Mouse (Mus musculus) forebrain, embryonic 14.5 days (tissue): ENCODE measurements around the gene Fam47e. TPM values are rescaled to one million over a fixed set of nuclear protein-coding genes. Genes with fewer than 3 reads are reported as not detected.

Source experiments
- ATAC-seq: fragments of 200-750 bp; cut with Nextera tagmentation; 2 replicates; pipeline ENCODE4 v1.8.0; 2017; ENCODE audit warnings: mild to moderate bottlenecking, moderate library complexity
- DNase-seq: peaks from one replicate; pipeline ENCODE4 v3.0.0-alpha.2; 2015; ENCODE audit warnings: low spot score
- H3K27ac ChIP-seq: fragments of 300-500 bp; sonication (generic); 2 replicates; pipeline ENCODE4 v1.5.1; 2014; ENCODE audit warnings: low read depth, mild to moderate bottlenecking, control low read depth, low read length, moderate library complexity
- H3K27me3 ChIP-seq: fragments of 300-500 bp; sonication (generic); replicated peaks from 2 replicates; pipeline ENCODE4 v1.6.1; 2014; ENCODE audit warnings: low read length, control low read depth, mixed read lengths; ENCODE audit not compliant: control insufficient read depth, insufficient read depth
- H3K36me3 ChIP-seq: fragments of 300-500 bp; sonication (generic); 2 replicates; pipeline ENCODE4 v1.6.1; 2014; ENCODE audit warnings: low read length, control low read depth; ENCODE audit not compliant: control insufficient read depth, insufficient read depth
- H3K4me1 ChIP-seq: fragments of 300-500 bp; sonication (generic); 2 replicates; pipeline ENCODE4 v1.6.1; 2014; ENCODE audit warnings: antibody characterized with exemption, low read length, control low read depth; ENCODE audit not compliant: control insufficient read depth, insufficient read depth
- H3K4me2 ChIP-seq: fragments of 300-500 bp; sonication (generic); 2 replicates; pipeline ENCODE4 v1.6.1; 2014; ENCODE audit warnings: mild to moderate bottlenecking, control low read depth, low read length
- H3K4me3 ChIP-seq: fragments of 300-500 bp; sonication (generic); 2 replicates; pipeline ENCODE4 v1.5.1; 2014; ENCODE audit warnings: low read depth, low read length, control low read depth
- H3K9ac ChIP-seq: fragments of 300-500 bp; sonication (generic); 2 replicates; pipeline ENCODE4 v1.6.1; 2014; ENCODE audit warnings: mild to moderate bottlenecking, low read length, control low read depth, moderate library complexity
- H3K9me3 ChIP-seq: fragments of 300-500 bp; sonication (generic); replicated peaks from 2 replicates; pipeline ENCODE4 v1.6.1; 2016; ENCODE audit warnings: low read length, control low read depth, mixed read lengths; ENCODE audit not compliant: control insufficient read depth
- WGBS: fragments of 180-500 bp; shearing (Covaris S2); extraction: QIAGEN DNeasy Blood & Tissue Kit; methylation state at CpG from one replicate; pipeline ENCODE4 v1.1.7; 2014; 5-methylcytosine and 5-hydroxymethylcytosine counted together
- polyA plus RNA-seq: library from polyadenylated mRNA; unstranded; fragments of >200 nt; fragmentation: Nextera tagmentation; extraction: Ambion mirVana; gene quantifications from 2 replicates; pipeline ENCODE4 v1.2.1, GENCODE M21; 2014

The Fam47e gene
- polyA plus RNA-seq, 1 experiment from 2014 or later = 0.66 TPM

DNA sequence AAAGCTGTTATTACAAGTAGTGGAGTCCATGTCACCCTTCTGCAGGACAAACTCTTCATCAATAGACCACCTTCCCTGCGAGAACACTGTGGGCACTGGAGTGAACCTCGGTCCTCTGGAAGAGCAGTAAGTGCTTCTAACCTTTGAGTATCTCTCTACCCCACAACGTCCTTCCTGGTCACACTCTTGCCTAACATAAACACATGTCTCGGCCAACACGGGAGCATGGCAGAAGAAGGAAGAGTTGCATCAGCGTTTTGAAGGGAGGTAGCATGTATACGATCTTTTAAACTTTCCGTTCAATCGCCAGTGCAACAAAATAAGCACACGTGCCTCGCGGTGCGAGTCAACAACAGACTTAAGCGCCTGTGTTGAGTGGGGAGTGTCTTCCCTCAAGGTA lies 24.7 kb downstream of the Fam47e start:
- no peaks in the 10 kb centered on the region for H3K36me3 ChIP-seq
- no peak for ATAC-seq
- H3K9me3 ChIP-seq = no peaks in the 10 kb centered on the region
- WGBS = 91% methylated on average over 14 of the region's 14 CpGs
- no peak overlapping the region for H3K4me3 ChIP-seq
- H3K27ac ChIP-seq = no peak overlapping the region
- no peak overlapping the region for H3K9ac ChIP-seq
- DNase-seq = no peak
- no peaks in the 10 kb centered on the region for H3K4me1 ChIP-seq
- H3K4me2 ChIP-seq = no peak overlapping the region
- no peaks in the 10 kb centered on the region for H3K27me3 ChIP-seq

DNA sequence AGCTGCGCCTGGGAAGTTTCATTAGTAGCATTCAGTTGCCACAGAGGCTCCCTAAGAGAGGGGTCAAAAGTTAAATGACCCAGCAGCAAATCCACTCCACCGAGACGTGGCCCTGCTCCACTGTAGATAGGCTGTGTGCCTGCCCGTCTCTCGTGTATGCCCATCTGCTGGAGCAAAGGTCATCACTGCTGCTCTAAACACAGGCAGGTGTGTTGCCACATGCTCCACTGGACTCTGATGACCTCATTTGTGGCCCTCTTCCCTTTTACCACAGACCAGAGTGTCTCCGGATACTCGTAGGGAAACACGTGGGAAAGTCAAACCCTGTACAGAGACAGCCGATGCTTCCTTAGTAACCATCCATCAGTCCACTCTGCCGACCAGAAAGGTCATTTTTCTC lies 31.1 kb downstream of the Fam47e start:
- Histone ChIP-seq H3K27me3 (no peaks in the 10 kb centered on the region), H3K9ac (no peak overlapping the region), H3K4me1 (no peaks in the 10 kb centered on the region), H3K27ac (no peak overlapping the region), H3K4me3 (no peak overlapping the region), H3K9me3 (no peaks in the 10 kb centered on the region), H3K4me2 (no peak overlapping the region), H3K36me3 (no peaks in the 10 kb centered on the region)
- no peak for ATAC-seq
- 81% methylated on average over 10 of the region's 10 CpGs for WGBS
- DNase-seq = no peak

DNA sequence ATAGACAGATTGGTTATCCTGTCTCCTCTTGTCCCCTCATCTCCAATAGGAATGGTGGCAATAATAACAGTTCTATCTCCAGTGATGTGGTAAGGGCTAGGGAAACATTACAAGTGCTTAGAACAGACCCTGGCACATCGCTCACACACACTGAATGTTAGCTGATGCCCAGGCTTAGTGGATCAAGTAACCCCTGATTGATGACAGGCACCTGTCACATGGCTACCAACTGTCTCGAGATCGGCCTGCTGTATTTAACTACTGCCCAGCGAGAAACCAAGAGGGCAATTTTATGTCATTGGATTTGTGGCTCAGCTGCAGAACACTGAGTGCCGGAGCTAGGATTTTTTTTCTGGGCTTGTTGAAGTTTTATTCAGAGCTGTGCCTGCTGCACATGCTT lies 40.2 kb downstream of the Fam47e start:
- Histone ChIP-seq H3K4me1 (no peaks in the 10 kb centered on the region), H3K27ac (no peak overlapping the region), H3K9me3 (no peaks in the 10 kb centered on the region), H3K36me3 (no peaks in the 10 kb centered on the region), H3K27me3 (no peaks in the 10 kb centered on the region), H3K4me2 (no peak overlapping the region), H3K4me3 (no peak overlapping the region), H3K9ac (no peak overlapping the region)
- ATAC-seq (no peak), DNase-seq (no peak)
- WGBS = 82% methylated on average over 5 of the region's 5 CpGs

DNA sequence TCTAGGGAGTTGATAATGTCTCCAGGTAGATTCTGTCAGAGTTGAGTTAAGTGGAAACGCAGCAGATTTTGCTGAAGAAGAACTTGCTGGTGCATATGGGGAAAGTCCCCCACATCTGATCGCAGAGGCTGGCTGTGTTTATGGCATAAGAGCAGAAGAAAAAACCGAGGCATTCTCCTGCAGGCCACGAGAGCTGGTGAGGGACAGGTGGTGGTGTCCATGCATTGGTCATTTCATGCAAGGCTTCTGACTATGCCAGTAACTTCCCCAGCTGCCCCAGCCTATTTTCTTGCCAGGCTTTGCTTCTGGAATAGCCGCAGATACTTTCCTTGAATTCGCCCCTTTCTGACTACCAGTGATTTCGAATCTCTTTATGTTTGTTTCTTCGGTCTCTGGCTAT lies 42.0 kb downstream of the Fam47e start:
- no peak overlapping the region for H3K4me2 ChIP-seq
- no peak overlapping the region for H3K27ac ChIP-seq
- peaks cover 4% of the 10 kb centered on the region for H3K27me3 ChIP-seq
- H3K36me3 ChIP-seq = no peaks in the 10 kb centered on the region
- ATAC-seq = no peak
- H3K9me3 ChIP-seq = no peaks in the 10 kb centered on the region
- no peak overlapping the region for H3K9ac ChIP-seq
- no peak for DNase-seq
- H3K4me3 ChIP-seq = no peak overlapping the region
- H3K4me1 ChIP-seq = no peaks in the 10 kb centered on the region
- 96% methylated on average over 8 of the region's 8 CpGs for WGBS

DNA sequence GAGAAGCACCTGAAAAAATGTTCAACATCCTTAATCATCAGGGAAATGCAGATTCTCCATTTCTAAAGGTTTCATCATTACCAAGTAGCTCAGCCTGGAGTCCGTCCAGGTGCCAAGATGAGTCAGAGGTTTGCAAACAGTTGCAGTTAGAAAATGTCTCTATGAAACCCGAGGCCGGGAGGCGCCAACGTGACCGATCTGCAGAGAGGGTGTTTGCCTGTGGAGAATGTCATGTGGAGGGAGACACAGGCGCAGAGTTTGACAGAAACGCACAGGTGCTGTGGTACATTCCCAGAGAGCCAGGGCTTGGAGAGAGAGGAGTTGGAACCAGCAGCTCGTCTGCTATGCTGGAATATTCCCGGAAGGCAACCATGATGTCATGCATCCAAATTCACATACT lies 44.2 kb downstream of the Fam47e start:
- H3K27me3 ChIP-seq = peaks cover 4% of the 10 kb centered on the region
- no peak overlapping the region for H3K27ac ChIP-seq
- no peaks in the 10 kb centered on the region for H3K4me1 ChIP-seq
- H3K9me3 ChIP-seq = no peaks in the 10 kb centered on the region
- ATAC-seq (no peak), DNase-seq (no peak)
- H3K36me3 ChIP-seq = no peaks in the 10 kb centered on the region
- H3K4me2 ChIP-seq = no peak overlapping the region
- 87% methylated on average over 10 of the region's 10 CpGs for WGBS
- no peak overlapping the region for H3K9ac ChIP-seq
- H3K4me3 ChIP-seq = no peak overlapping the region

DNA sequence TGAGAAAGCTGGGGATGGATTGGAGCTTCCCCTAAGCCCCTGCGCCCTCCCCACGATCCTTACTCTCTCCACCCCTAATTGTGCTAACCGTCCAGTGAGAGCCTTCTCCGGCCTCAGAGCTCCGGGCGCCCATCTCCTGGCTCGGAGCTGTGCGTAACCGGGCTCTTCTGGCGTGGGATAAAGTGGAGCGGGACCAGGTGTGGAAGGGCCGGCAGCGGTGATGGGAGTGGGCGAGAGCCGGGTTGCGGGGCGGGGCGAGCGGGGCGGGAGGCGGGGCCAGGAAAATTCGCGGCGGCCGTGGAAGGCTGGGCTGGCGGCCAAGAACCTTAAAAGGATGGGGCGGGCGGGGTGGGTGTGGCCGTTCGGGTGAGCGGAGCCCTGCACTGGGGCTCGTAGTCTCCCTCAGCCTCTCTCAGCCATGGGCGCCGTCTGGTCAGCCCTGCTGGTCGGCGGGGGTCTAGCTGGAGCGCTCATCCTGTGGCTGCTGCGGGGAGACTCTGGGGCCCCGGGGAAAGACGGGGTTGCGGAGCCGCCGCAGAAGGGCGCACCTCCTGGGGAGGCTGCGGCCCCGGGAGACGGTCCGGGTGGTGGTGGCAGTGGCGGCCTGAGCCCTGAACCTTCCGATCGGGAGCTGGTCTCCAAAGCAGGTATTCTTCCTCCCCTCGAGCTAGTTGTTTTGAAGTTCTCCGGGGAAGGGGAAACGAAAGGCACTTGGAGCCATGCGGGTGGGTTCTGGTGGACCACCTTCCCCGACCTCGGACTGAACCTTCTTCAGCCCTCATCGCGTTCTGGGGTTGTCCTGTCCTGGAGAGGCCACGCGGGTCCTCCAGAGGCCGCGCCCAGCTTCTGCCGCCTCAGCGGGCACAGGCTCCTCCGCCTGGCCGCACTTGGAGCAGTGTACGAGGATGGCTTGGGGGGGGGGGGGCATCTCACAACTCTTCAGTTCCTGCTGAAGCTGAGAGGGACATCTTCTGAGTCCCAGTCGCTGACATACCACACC lies 48.1 kb downstream of the Fam47e start, which contains the start of gene Stbd1:
TSS of gene Stbd1 (plus strand) at position 351 of the 1,000 bp plus-strand sequence.
- Histone ChIP-seq H3K27ac (no peak within 1 kb of the TSS), H3K27me3 (peaks cover 4% of the 10 kb centered on the region), H3K9me3 (no peaks in the 10 kb centered on the region), H3K4me2 (peak within 1 kb of the TSS; percentile 94), H3K36me3 (no peaks in the 10 kb centered on the region), H3K9ac (peak within 1 kb of the TSS; percentile 68), H3K4me3 (peak within 1 kb of the TSS; percentile 68), H3K4me1 (no peaks in the 10 kb centered on the region)
- peak; percentile 93 for ATAC-seq
- peak; percentile 71 for DNase-seq
- WGBS = under 1% methylated on average over 68 of the region's 69 CpGs

DNA sequence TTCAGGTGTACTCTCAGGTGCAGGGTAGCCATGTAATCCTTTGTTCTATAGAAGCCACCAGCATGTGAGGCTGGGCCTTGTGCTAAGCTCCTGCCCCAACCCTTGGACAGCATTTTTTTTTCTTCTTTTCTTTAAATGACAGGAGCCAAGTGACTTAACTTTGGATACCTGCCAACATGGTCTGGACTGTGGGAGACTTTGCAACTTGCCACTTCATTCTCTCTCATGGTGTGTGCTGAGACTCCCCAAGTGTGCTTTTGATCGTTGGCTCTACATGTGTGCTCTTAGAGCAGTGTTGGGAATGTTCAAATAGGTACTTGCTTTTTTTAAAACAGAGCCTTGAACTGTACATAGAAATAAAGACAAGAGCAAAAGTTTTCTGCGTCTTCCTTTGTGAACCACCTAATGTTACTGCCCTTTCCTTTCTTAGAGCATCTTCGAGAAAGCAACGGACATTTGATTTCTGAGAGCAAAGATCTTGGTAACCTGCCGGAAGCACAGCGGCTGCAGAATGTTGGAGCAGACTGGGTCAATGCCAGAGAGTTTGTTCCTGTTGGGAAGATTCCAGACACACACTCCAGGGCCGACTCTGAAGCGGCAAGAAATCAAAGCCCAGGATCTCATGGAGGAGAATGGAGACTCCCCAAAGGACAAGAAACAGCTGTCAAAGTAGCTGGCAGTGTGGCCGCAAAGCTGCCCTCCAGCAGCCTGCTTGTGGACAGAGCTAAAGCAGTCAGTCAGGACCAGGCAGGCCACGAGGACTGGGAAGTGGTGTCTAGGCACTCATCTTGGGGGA lies 49.8 kb downstream of the Fam47e start:
- Histone ChIP-seq H3K4me2 (no peak overlapping the region), H3K27ac (no peak overlapping the region), H3K27me3 (peaks cover 4% of the 10 kb centered on the region), H3K9ac (no peak overlapping the region), H3K4me1 (no peaks in the 10 kb centered on the region), H3K36me3 (no peaks in the 10 kb centered on the region), H3K4me3 (no peak overlapping the region), H3K9me3 (no peaks in the 10 kb centered on the region)
- WGBS = 75% methylated on average over 10 of the region's 10 CpGs
- no peak for ATAC-seq
- peak; percentile 18 for DNase-seq

DNA sequence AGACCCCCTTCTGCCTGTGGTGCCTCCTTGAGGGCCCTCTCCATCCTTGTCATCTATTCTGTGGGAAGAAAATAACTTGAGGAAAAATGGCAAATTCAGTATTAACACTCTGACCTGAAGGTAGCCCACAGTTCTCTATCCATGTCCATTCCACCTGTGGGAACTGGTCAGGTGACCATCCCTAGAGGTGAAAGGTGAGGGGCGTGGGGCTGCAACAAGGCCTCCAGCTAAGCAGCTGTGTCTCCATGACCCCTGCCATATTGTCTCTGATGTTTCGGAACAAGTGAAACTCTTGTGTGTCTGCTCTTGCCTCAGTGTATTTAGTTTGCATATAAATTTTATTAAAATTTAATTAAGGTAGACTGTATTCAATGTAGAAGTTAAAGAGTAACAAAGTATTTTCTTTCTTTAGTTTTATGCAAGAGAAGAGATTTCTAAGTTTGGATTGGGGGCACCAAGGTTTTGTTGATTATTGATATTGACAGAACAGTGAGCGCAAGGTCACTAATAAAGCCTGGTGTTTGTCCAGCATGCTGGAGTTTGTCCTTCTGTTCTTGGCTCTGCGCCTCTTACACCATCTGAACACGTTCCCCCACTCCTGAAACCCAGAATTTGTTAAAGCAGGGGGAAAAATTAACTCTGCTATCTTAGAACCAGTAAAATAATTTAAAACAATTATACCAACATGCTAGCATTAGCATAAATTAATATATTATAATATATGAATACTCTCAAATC lies 52.8 kb downstream of the Fam47e start:
- Histone ChIP-seq H3K4me2 (no peak overlapping the region), H3K4me1 (no peaks in the 10 kb centered on the region), H3K9ac (no peak overlapping the region), H3K36me3 (no peaks in the 10 kb centered on the region), H3K4me3 (no peak overlapping the region), H3K27me3 (no peaks in the 10 kb centered on the region), H3K27ac (no peak overlapping the region), H3K9me3 (no peaks in the 10 kb centered on the region)
- 87% methylated on average over 5 of the region's 5 CpGs for WGBS
- DNase-seq (no peak), ATAC-seq (no peak)
